Mouse (Mus musculus): ENCODE data around the gene Obscn. TPM values are rescaled to one million over a fixed set of nuclear protein-coding genes. Genes with fewer than 3 reads are reported as not detected.

Obscn gene
- total and polyA plus RNA-seq, 3 experiments = 0.08 to 0.54 TPM; not detected in 1

GRCm38 (mm10) chr11:58961364-58962177 is 174.6 kb downstream of the Obscn start:
- Histone ChIP-seq H3K27me3 (ENCODE audit: control insufficient read depth in 1 of 2, insufficient read depth in 2 of 2, low read length in 2 of 2) (no peaks in the 10 kb centered on the region), H3K36me3 (ENCODE audit: control insufficient read depth in 1 of 2, insufficient read depth in 2 of 2, low read length in 2 of 2) (peaks cover 0 to 4% of the 10 kb centered on the region in 2 experiments; a peak in 2 of 4 replicates), H3K9ac (ENCODE audit: control insufficient read depth, low read depth, low read length, poor library complexity, severe bottlenecking) (no peak overlapping the region), H3K4me1 (ENCODE audit: control insufficient read depth in 1 of 2, insufficient read depth in 2 of 2, low read length in 2 of 2) (peaks cover 0 to 5% of the 10 kb centered on the region in 2 experiments; a peak in 2 of 4 replicates), H3K79me2 (ENCODE audit: control insufficient read depth, insufficient read depth, low read length, poor library complexity) (no peaks in the 10 kb centered on the region), H3K27ac (ENCODE audit: control insufficient read depth, low read depth, low read length) (no peak overlapping the region), H3K4me3 (ENCODE audit: control insufficient read depth in 1 of 2, insufficient read depth in 1 of 2, low read depth in 2 of 2, low read length in 2 of 2) (no peak overlapping the region), H3K9me3 (replicated peaks; ENCODE audit: insufficient read depth, low read length) (no peaks in the 10 kb centered on the region)
- TF ChIP-seq ZNF384 (IDR thresholded peaks at IDR 0.05; ENCODE audit: low read depth, low read length) (no peak), CTCF (IDR thresholded peaks at IDR 0.05 in 2 of 3, conservative IDR thresholded peaks at IDR 0.05 in 1 of 3; ENCODE audit: control insufficient read depth in 1 of 3, insufficient read depth in 1 of 3, low read depth in 2 of 3, low read length in 3 of 3, poor library complexity in 1 of 3, severe bottlenecking in 1 of 3) (no peak), USF1 (IDR thresholded peaks at IDR 0.05; ENCODE audit: low read depth, low read length) (no peak), TBP (IDR thresholded peaks at IDR 0.05; ENCODE audit: low read depth, low read length) (no peak), RAD21 (IDR thresholded peaks at IDR 0.05; ENCODE audit: low read depth, low read length) (no peak), KAT2A (conservative IDR thresholded peaks at IDR 0.05; ENCODE audit: low read depth, low read length) (no peak), NELFE (IDR thresholded peaks at IDR 0.05; ENCODE audit: low read depth, low read length) (no peak), GATA1 (IDR thresholded peaks at IDR 0.05; ENCODE audit: low read depth, low read length) (no peak), MEF2A (IDR thresholded peaks at IDR 0.05; ENCODE audit: extremely low read depth, insufficient replicate concordance, low read depth, low read length, poor library complexity, severe bottlenecking) (no peak), TCF12 (IDR thresholded peaks at IDR 0.05; ENCODE audit: low read depth, low read length) (no peak), MYC (IDR thresholded peaks at IDR 0.05; ENCODE audit: low read depth, low read length) (no peak), NRF1 (IDR thresholded peaks at IDR 0.05; ENCODE audit: insufficient read depth, low read depth, low read length, poor library complexity, severe bottlenecking) (no peak), ETS1 (IDR thresholded peaks at IDR 0.05; ENCODE audit: low read depth, low read length) (no peak), CHD2 (IDR thresholded peaks at IDR 0.05; ENCODE audit: low read length) (no peak), HCFC1 (IDR thresholded peaks at IDR 0.05; ENCODE audit: low read depth, low read length) (no peak), EP300 (IDR thresholded peaks at IDR 0.05; ENCODE audit: low read depth in 1 of 2, low read length in 2 of 2) (no peak), SIN3A (IDR thresholded peaks at IDR 0.05; ENCODE audit: low read length) (no peak), RCOR1 (IDR thresholded peaks at IDR 0.05; ENCODE audit: low read depth, low read length) (no peak)
- no peak for DNase-seq (ENCODE audit: low read depth, low spot score)

- peaks cover 5% of the 10 kb centered on the region in 2 experiments; a peak in 3 of 4 replicates for H3K4me1 ChIP-seq (ENCODE audit: control insufficient read depth in 1 of 2, insufficient read depth in 2 of 2, low read length in 2 of 2)
- peaks cover 0 to 10% of the 10 kb centered on the region in 2 experiments; a peak in 2 of 4 replicates for H3K36me3 ChIP-seq (ENCODE audit: control insufficient read depth in 1 of 2, insufficient read depth in 2 of 2, low read length in 2 of 2)
- no peaks in the 10 kb centered on the region for H3K9me3 ChIP-seq (replicated peaks; ENCODE audit: insufficient read depth, low read length)
- TF ChIP-seq BHLHE40 (IDR thresholded peaks at IDR 0.05; ENCODE audit: borderline replicate concordance, low read depth, low read length) = no peak
- TF ChIP-seq E2F4 (IDR thresholded peaks at IDR 0.05; ENCODE audit: borderline replicate concordance, low read depth, low read length) = no peak
- TF ChIP-seq POLR2AphosphoS5 (IDR thresholded peaks at IDR 0.05; ENCODE audit: borderline replicate concordance, low read depth, low read length) = no peak
- no peak for TF ChIP-seq SIN3A (IDR thresholded peaks at IDR 0.05; ENCODE audit: low read length)
- no peak for TF ChIP-seq ZNF384 (IDR thresholded peaks at IDR 0.05; ENCODE audit: low read depth, low read length)
- no peak for TF ChIP-seq TBP (IDR thresholded peaks at IDR 0.05; ENCODE audit: low read depth, low read length)
- no peak for TF ChIP-seq MAX (IDR thresholded peaks at IDR 0.05; ENCODE audit: low read length)
- no peak for TF ChIP-seq POLR2AphosphoS2 (IDR thresholded peaks at IDR 0.05; ENCODE audit: low read length)
- no peak for TF ChIP-seq USF2 (IDR thresholded peaks at IDR 0.05; ENCODE audit: borderline replicate concordance in 1 of 2, insufficient read depth in 1 of 2, low read depth in 1 of 2, low read length in 2 of 2)
- no peak for TF ChIP-seq POLR2A (IDR thresholded peaks at IDR 0.05; ENCODE audit: control insufficient read depth in 1 of 2, insufficient read depth in 1 of 2, low read depth in 1 of 2, low read length in 2 of 2, poor library complexity in 1 of 2)
- TF ChIP-seq MEF2A (IDR thresholded peaks at IDR 0.05; ENCODE audit: extremely low read depth, insufficient replicate concordance, low read depth, low read length, poor library complexity, severe bottlenecking) = no peak
- TF ChIP-seq NRF1 (IDR thresholded peaks at IDR 0.05; ENCODE audit: insufficient read depth, low read depth, low read length, poor library complexity, severe bottlenecking) = no peak
- TF ChIP-seq MYB (IDR thresholded peaks at IDR 0.05; ENCODE audit: low read depth, low read length) = no peak
- H3K27ac ChIP-seq (ENCODE audit: control insufficient read depth, low read depth, low read length) = no peak overlapping the region
- no peak overlapping the region for H3K9ac ChIP-seq (ENCODE audit: control insufficient read depth, low read depth, low read length, poor library complexity, severe bottlenecking)
- H3K27me3 ChIP-seq (ENCODE audit: control insufficient read depth in 1 of 2, insufficient read depth in 2 of 2, low read length in 2 of 2) = no peaks in the 10 kb centered on the region
- no peak for DNase-seq (ENCODE audit: low read depth, low spot score)
- peaks cover 10% of the 10 kb centered on the region for H3K79me2 ChIP-seq (ENCODE audit: control insufficient read depth, insufficient read depth, low read length, poor library complexity)
- H3K4me3 ChIP-seq (ENCODE audit: control insufficient read depth in 1 of 2, insufficient read depth in 1 of 2, low read depth in 2 of 2, low read length in 2 of 2) = no peak overlapping the region
Measured at GRCm38 (mm10) chr11:58959921-58960465, 176.2 kb downstream of the Obscn start.

Measured in MEL (cell line).